Mouse (Mus musculus) ES-E14 (cell line): ENCODE results near the gene Ano6. TPM values are rescaled to one million over a fixed set of nuclear protein-coding genes. Genes with fewer than 3 reads are reported as not detected.

Experiments
- DNase-seq: peaks from one replicate; pipeline ENCODE4 v3.0.0-alpha.2; 2013; ENCODE audit warnings: low read depth, low spot score
- H3K27ac ChIP-seq: 2 replicates; pipeline ENCODE4 v1.5.1; 2012; ENCODE audit warnings: low read depth, mild to moderate bottlenecking, low read length, moderate library complexity, mixed read lengths; ENCODE audit not compliant: poor library complexity, insufficient read depth, severe bottlenecking
- H3K36me3 ChIP-seq: 2 replicates; pipeline ENCODE4 v1.6.1; 2012; ENCODE audit warnings: mild to moderate bottlenecking, low read length, moderate library complexity, mixed read lengths; ENCODE audit not compliant: control insufficient read depth, poor library complexity, insufficient read depth, severe bottlenecking
- H3K4me1 ChIP-seq, 2 experiments: fragments of 150-350 bp in 1 of 2; sonication (generic) in 1 of 2; 2 replicates each; pipeline ENCODE4 v1.6.1; 2012; ENCODE audit warnings: low read length in 2 of 2, mild to moderate bottlenecking in 1 of 2, mixed read lengths in 1 of 2; ENCODE audit not compliant: control insufficient read depth in 2 of 2, insufficient read depth in 2 of 2, poor library complexity in 1 of 2
- H3K4me3 ChIP-seq, 2 experiments: fragments of 150-350 bp in 1 of 2; sonication (generic) in 1 of 2; 2 replicates each; pipeline ENCODE4 v1.5.1; 2012; ENCODE audit warnings: low read length in 2 of 2, low read depth in 1 of 2, mild to moderate bottlenecking in 1 of 2, mixed read lengths in 1 of 2; ENCODE audit not compliant: insufficient read depth in 1 of 2, poor library complexity in 1 of 2, severe bottlenecking in 1 of 2
- H3K9ac ChIP-seq: 2 replicates; pipeline ENCODE4 v1.6.1; 2012; ENCODE audit warnings: low read depth, mild to moderate bottlenecking, low read length, mixed read lengths; ENCODE audit not compliant: poor library complexity, insufficient read depth, severe bottlenecking
- H3K9me3 ChIP-seq: fragments of 150-350 bp; sonication (generic); 2 replicates; pipeline ENCODE4 v1.6.1; 2012; ENCODE audit warnings: low read depth, mild to moderate bottlenecking, low read length; ENCODE audit not compliant: control insufficient read depth, insufficient read depth
- CHD2 ChIP-seq: IDR thresholded peaks from 2 replicates; pipeline ENCODE4 v1.6.1; 2014; ENCODE audit warnings: mild to moderate bottlenecking, low read depth, low read length, inconsistent platforms
- HCFC1 ChIP-seq: IDR thresholded peaks from 2 replicates; pipeline ENCODE4 v1.6.1; 2012; ENCODE audit warnings: low read length, inconsistent platforms, borderline replicate concordance; ENCODE audit not compliant: insufficient read depth
- MAFK ChIP-seq: IDR thresholded peaks from 2 replicates; pipeline ENCODE4 v1.6.1; 2014; ENCODE audit warnings: mild to moderate bottlenecking, low read depth, low read length, inconsistent platforms; ENCODE audit not compliant: insufficient read depth
- ZC3H11A ChIP-seq: IDR thresholded peaks from 2 replicates; pipeline ENCODE4 v1.6.1; 2012; ENCODE audit warnings: low read depth, mild to moderate bottlenecking, inconsistent platforms, low read length, borderline replicate concordance
- ZNF384 ChIP-seq: IDR thresholded peaks from 2 replicates; pipeline ENCODE4 v1.6.1; 2012; ENCODE audit warnings: low read depth, low read length, inconsistent platforms
- in situ Hi-C, 2 experiments: fragments of 600-800 bp; cut with MboI; formaldehyde crosslinking; loops; one replicate each; pipeline ENCODE4 v1.15.1; 2025; ENCODE audit warnings: low sequenced_read_pairs in 2 of 2, inconsistent platforms in 1 of 2; ENCODE audit not compliant: unreplicated experiment in 2 of 2
- total RNA-seq: library from RNA; depleted of rRNA; stranded (reverse); fragments of 300-350 nt; gene quantifications from 2 replicates; pipeline ENCODE4 v1.2.3, GENCODE M21; 2012

Ano6 gene
- total RNA-seq, 1 experiment: 48.6 TPM

DNA sequence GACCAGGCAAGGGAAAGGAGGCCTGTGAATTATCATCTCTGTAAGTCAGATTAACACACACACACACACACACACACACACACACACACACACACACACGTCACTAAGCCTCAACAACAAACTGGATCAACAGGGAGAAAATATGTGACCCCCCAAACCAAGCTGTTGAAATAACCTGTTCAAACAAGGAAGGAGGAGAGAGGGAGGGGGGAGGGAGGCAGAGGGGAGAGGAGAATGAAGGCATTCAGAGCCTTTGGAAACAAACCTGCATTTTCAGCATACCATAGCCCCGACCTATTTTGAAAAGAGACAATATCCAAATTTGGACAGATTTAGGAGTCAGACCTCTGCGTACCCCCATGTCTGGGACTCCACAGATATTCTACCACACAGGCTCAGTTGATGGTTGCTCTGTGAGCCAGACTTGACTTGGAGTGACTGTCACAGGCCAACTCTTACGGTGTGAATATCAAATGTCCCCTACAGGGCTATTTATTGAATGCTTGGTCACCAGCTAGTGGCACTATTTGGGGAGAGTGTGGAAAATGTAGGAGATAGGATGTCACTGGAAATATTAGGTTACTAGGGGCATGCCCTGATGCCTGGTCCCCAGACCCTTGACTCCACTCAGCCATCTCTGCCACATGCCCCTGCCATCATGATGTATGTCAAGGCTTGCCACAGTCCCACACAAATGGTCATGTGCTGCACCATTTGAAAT is 185.7 kb downstream of the Ano6 start:
- Histone ChIP-seq H3K27ac (no peak overlapping the region), H3K4me1 (no peaks in the 10 kb centered on the region), H3K9me3 (no peaks in the 10 kb centered on the region), H3K36me3 (peaks cover 12% of the 10 kb centered on the region; the same call in 1 of the 2 replicates), H3K4me3 (no peak overlapping the region), H3K9ac (no peak overlapping the region)
- no peak for TF ChIP-seq ZC3H11A
- TF ChIP-seq MAFK: no peak
- no peak for TF ChIP-seq HCFC1
- no peak for TF ChIP-seq CHD2
- TF ChIP-seq ZNF384: no peak
- in situ Hi-C loops: no loop called here
- DNase-seq: no peak

- DNase-seq: no peak
- Histone ChIP-seq H3K9me3 (no peaks in the 10 kb centered on the region), H3K27ac (no peak overlapping the region), H3K9ac (no peak overlapping the region), H3K4me3 (no peak overlapping the region), H3K4me1 (no peaks in the 10 kb centered on the region), H3K36me3 (peaks cover 12% of the 10 kb centered on the region; the same call in 1 of the 2 replicates)
- TF ChIP-seq ZNF384: no peak
- TF ChIP-seq CHD2: no peak
- no peak for TF ChIP-seq ZC3H11A
- no peak for TF ChIP-seq HCFC1
- no peak for TF ChIP-seq MAFK
- in situ Hi-C loops: no loop called here
Observed at GRCm38 (mm10) chr15:95977169-95977938, 186.7 kb downstream of the Ano6 start.

- in situ Hi-C loops: no loop called here
Observed at GRCm38 (mm10) chr15:95977939-95978252, 187.3 kb downstream of the Ano6 start.

GRCm38 (mm10) chr15:95980641-95981040 is 190.0 kb downstream of the Ano6 start:
- TF ChIP-seq ZNF384 (no peak), ZC3H11A (no peak), MAFK (no peak), HCFC1 (no peak), CHD2 (no peak)
- Histone ChIP-seq H3K36me3 (no peaks in the 10 kb centered on the region), H3K9me3 (no peaks in the 10 kb centered on the region), H3K9ac (no peak overlapping the region), H3K27ac (no peak overlapping the region), H3K4me1 (no peaks in the 10 kb centered on the region), H3K4me3 (no peak overlapping the region)
- in situ Hi-C loops: no loop called here
- DNase-seq: no peak

More at GRCm38 (mm10) chr15:95977939-95978252, 187.3 kb downstream of the Ano6 start:
- Histone ChIP-seq H3K4me1 (no peaks in the 10 kb centered on the region), H3K4me3 (no peak overlapping the region), H3K36me3 (peaks cover 8% of the 10 kb centered on the region; the same call in 1 of the 2 replicates), H3K9me3 (no peaks in the 10 kb centered on the region), H3K27ac (no peak overlapping the region), H3K9ac (no peak overlapping the region)
- DNase-seq: no peak
- TF ChIP-seq MAFK (no peak), ZNF384 (no peak)

- H3K9me3 ChIP-seq: no peaks in the 10 kb centered on the region
- TF ChIP-seq ZNF384: no peak
- no peak for TF ChIP-seq MAFK
- no peak for TF ChIP-seq CHD2
- no peak for TF ChIP-seq HCFC1
- no peak for TF ChIP-seq ZC3H11A
- no peak overlapping the region for H3K4me3 ChIP-seq
- in situ Hi-C loops: no loop called here
- no peaks in the 10 kb centered on the region for H3K4me1 ChIP-seq
- no peak overlapping the region for H3K27ac ChIP-seq
- H3K36me3 ChIP-seq: no peaks in the 10 kb centered on the region
- H3K9ac ChIP-seq: no peak overlapping the region
- no peak for DNase-seq
Observed at GRCm38 (mm10) chr15:95987916-95988315, 197.3 kb downstream of the Ano6 start.
